Mouse (Mus musculus) CH12.LX (cell line): ENCODE results near the gene Cbfa2t3.

Source experiments
- EP300 ChIP-seq: IDR thresholded peaks from 2 replicates; pipeline ENCODE4 v1.6.1; 2011; ENCODE audit warnings: low read length, improper control_type of control experiment
- MXI1 ChIP-seq: IDR thresholded peaks from 2 replicates; pipeline ENCODE4 v1.6.1; 2011; ENCODE audit warnings: mild to moderate bottlenecking, low read depth, low read length, improper control_type of control experiment
- ZNF384 ChIP-seq: IDR thresholded peaks from 2 replicates; pipeline ENCODE4 v1.6.1; 2012; ENCODE audit warnings: low read depth, low read length, improper control_type of control experiment, inconsistent platforms

DNA sequence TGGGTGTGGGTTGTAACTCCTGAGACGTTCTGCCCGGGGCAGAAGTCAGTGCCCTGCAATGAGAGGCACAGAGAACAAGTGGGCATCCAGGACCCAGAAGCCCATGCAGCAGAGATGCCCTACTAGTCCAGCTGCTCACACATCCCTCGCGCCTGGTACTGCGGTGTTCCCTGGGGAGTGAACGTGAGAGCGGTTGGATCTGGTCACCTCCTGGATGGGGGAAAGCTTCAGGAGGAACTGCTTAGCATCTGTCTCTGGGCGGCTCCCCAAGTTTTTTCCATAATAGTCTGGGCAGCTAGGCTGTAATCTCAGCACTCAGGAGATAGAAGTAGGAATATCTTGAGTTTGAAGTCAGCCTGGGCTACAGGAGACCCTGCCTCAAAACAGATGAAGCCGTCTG, 113.9 kb downstream of the Cbfa2t3 start:
- TF ChIP-seq MXI1 (no peak), EP300 (no peak), ZNF384 (no peak)
